In genomic region chr11:76846878-76847222, GRCm38 (mm10) we compare ENCODE assay signal across 8 mouse cellular contexts. TPM values are rescaled to one million over a fixed set of nuclear protein-coding genes. Genes with fewer than 3 reads are reported as not detected.
DNase-seq lines count a peak whose midpoint lies in the region; ATAC-seq lines count a peak whose summit lies in the region.

Gene Cpd (minus strand): TSS chr11:76847018.

- peak; percentile 100 for ATAC-seq in forebrain, embryonic 14.5 days
- ATAC-seq in neural tube, embryonic 15.5 days (ENCODE audit: low FRiP score) = peak; percentile 100

- H3K27me3 ChIP-seq in forebrain, embryonic 14.5 days (replicated peaks; ENCODE audit: control insufficient read depth, insufficient read depth, low read length) = no peaks in the 10 kb centered on the region
- H3K27me3 ChIP-seq in neural tube, embryonic 15.5 days (replicated peaks) = no peaks in the 10 kb centered on the region; the same call in 1 of the 2 replicates

- peak within 1 kb of the TSS; percentile 98 for H3K4me2 ChIP-seq in forebrain, embryonic 14.5 days (ENCODE audit: low read length)
- peak within 1 kb of the TSS; percentile 93 for H3K4me2 ChIP-seq in neural tube, embryonic 15.5 days

- H3K9ac ChIP-seq in forebrain, embryonic 14.5 days (ENCODE audit: low read length) = peak within 1 kb of the TSS; percentile 89
- H3K9ac ChIP-seq in neural tube, embryonic 15.5 days (replicated peaks) = peak within 1 kb of the TSS; percentile 93

- peak within 1 kb of the TSS; percentile 94 for H3K4me3 ChIP-seq in forebrain, embryonic 14.5 days (ENCODE audit: low read depth, low read length)
- H3K4me3 ChIP-seq in neural tube, embryonic 15.5 days (replicated peaks) = peak within 1 kb of the TSS; percentile 90

- H3K4me1 ChIP-seq in forebrain, embryonic 14.5 days (ENCODE audit: control insufficient read depth, insufficient read depth, low read length) = peaks cover 25% of the 10 kb centered on the region
- peaks cover 38% of the 10 kb centered on the region for H3K4me1 ChIP-seq in neural tube, embryonic 15.5 days

- peak; percentile 97 for DNase-seq in ES-CJ7 (ENCODE audit: low read depth, low spot score)
- DNase-seq in cerebellum, adult 11 months = peak; percentile 93
- peak; percentile 99 for DNase-seq in forebrain, embryonic 14.5 days (ENCODE audit: low spot score)
- DNase-seq in heart, postnatal 14 days = peak; percentile 95 to 97
- DNase-seq in layer of hippocampus, adult 11-12 months (ENCODE audit: low spot score) = peak; percentile 97
- peak; percentile 97 to 98 for DNase-seq in lung, adult 18-20 months
- peak; percentile 97 for DNase-seq in testis, postnatal 14 days (ENCODE audit: low spot score)

- intact Hi-C loops in heart, postnatal 14 days (cut with DNase I) = loop anchor here (5.0 kb wide), 1 partner anchor 35 kb away; no protein-coding TSS in a partner anchor

- H3K27ac ChIP-seq in forebrain, embryonic 14.5 days (ENCODE audit: low read depth, low read length) = peak within 1 kb of the TSS; percentile 84
- peak within 1 kb of the TSS; percentile 92 for H3K27ac ChIP-seq in neural tube, embryonic 15.5 days (replicated peaks)

- H3K36me3 ChIP-seq in forebrain, embryonic 14.5 days (ENCODE audit: control insufficient read depth, insufficient read depth, low read length) = no peaks in the 10 kb centered on the region
- no peaks in the 10 kb centered on the region for H3K36me3 ChIP-seq in neural tube, embryonic 15.5 days

- no peaks in the 10 kb centered on the region for H3K9me3 ChIP-seq in forebrain, embryonic 14.5 days (replicated peaks; ENCODE audit: control insufficient read depth, low read length)
- H3K9me3 ChIP-seq in neural tube, embryonic 15.5 days (replicated peaks) = no peaks in the 10 kb centered on the region

- under 1% methylated on average over 27 of the region's 29 CpGs for WGBS in forebrain, embryonic 14.5 days
- WGBS in neural tube, embryonic 15.5 days = 0% methylated on average over 29 of the region's 29 CpGs

RNA-seq across cellular contexts. Expression of gene Cpd, which starts in this region (rescaled TPM):
- polyA plus RNA-seq in forebrain, embryonic 14.5 days (2014; fragmentation: Nextera tagmentation; extraction: Ambion mirVana) = 8.0 and 9.8 TPM in 2 replicates
- total RNA-seq in heart, postnatal 14 days (2021) = 10 to 100 TPM; 51.4 to 58.7 TPM
- polyA plus RNA-seq in neural tube, embryonic 15.5 days (2015; fragmentation: Nextera tagmentation; extraction: Ambion mirVana) = 5.5 and 6.0 TPM in 2 replicates

Comparison
In these comparisons a context has a peak if more than half of its experiments do, and no peak if none do; other contexts are left out.
1. Peak in every context shown above with its lines: DNase-seq, ATAC-seq, H3K4me3 ChIP-seq and H3K27ac ChIP-seq.